Mouse (Mus musculus) cerebellum, adult 8-10 months (tissue): ENCODE measurements around the gene Zfp346.

Experiments
- DNase-seq: peaks from one replicate; pipeline ENCODE4 v3.0.0; 2022

The Zfp346 gene

GRCm38 (mm10) chr13:55153951-55154350 is 48.8 kb downstream of the Zfp346 start:
- DNase-seq, result no peak

- DNase-seq, result no peak
Measured at GRCm38 (mm10) chr13:55162365-55162764, 57.3 kb downstream of the Zfp346 start.

- DNase-seq, result no peak
Measured at GRCm38 (mm10) chr13:55163553-55163952, 58.4 kb downstream of the Zfp346 start.

- DNase-seq, result no peak
Measured at GRCm38 (mm10) chr13:55165831-55166339, 60.8 kb downstream of the Zfp346 start.

GRCm38 (mm10) chr13:55166806-55167725 is 62.0 kb downstream of the Zfp346 start:
- DNase-seq, result no peak

- no peak for DNase-seq
Measured at GRCm38 (mm10) chr13:55167798-55168197, 62.7 kb downstream of the Zfp346 start.

GRCm38 (mm10) chr13:55168255-55168654 is 63.1 kb downstream of the Zfp346 start:
- no peak for DNase-seq

- DNase-seq, result no peak
Measured at GRCm38 (mm10) chr13:55168958-55169369, 63.9 kb downstream of the Zfp346 start.

GRCm38 (mm10) chr13:55171517-55172335 is 66.6 kb downstream of the Zfp346 start:
- DNase-seq, result no peak

- no peak for DNase-seq
Measured at GRCm38 (mm10) chr13:55172336-55172770, 67.2 kb downstream of the Zfp346 start.

- no peak for DNase-seq
Measured at GRCm38 (mm10) chr13:55174347-55174746, 69.2 kb downstream of the Zfp346 start.

GRCm38 (mm10) chr13:55176265-55176664 is 71.2 kb downstream of the Zfp346 start:
- DNase-seq, result no peak

GRCm38 (mm10) chr13:55177903-55178496 is 72.9 kb downstream of the Zfp346 start:
- no peak for DNase-seq

- peak; percentile 73 for DNase-seq
Measured at GRCm38 (mm10) chr13:55178556-55178955, 73.4 kb downstream of the Zfp346 start.

GRCm38 (mm10) chr13:55179591-55179990 is 74.5 kb downstream of the Zfp346 start:
- DNase-seq, result peak; percentile 27

- DNase-seq, result no peak
Measured at GRCm38 (mm10) chr13:55181786-55182172, 76.7 kb downstream of the Zfp346 start.

GRCm38 (mm10) chr13:55182173-55182894 is 77.2 kb downstream of the Zfp346 start:
- DNase-seq, result peak; percentile 68

- DNase-seq, result no peak
Measured at GRCm38 (mm10) chr13:55183382-55183781, 78.3 kb downstream of the Zfp346 start.
